In the genomic region with DNA sequence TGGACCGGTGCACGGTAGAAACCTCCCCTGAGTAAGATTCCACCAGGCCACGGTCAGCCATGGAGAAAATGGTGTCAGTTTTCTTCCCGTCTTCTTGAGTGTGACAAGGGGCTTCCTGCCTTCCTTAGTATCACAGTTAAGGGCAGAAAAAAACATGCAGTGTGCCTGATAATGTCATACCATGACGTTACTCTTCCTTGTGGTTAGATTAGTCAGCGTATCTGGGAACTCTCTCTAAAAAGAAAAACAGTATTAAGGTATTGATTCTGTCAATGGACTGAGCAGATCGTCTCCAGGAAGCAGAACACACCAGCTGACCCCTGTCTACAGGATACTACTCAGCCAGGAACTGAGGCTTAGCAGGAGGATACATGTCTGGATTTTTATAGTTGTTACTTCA, we compare ENCODE assay signal across 22 mouse cellular contexts. TPM values are rescaled to one million over a fixed set of nuclear protein-coding genes. Genes with fewer than 3 reads are reported as not detected.
A peak's percentile ranks its signal among the peaks of the same experiment; 100 is the strongest.
DNase-seq lines count a peak whose midpoint lies in the region; ATAC-seq lines count a peak whose summit lies in the region.
"Had no signal": no experiment of that assay in that cellular context is flagged by ENCODE, and none has a peak within 500 bp of the region (broad histone marks: within the 10 kb centered on the region; RNA-seq: fewer than 3 reads in every experiment).

No protein-coding gene starts in this region.

- ATAC-seq in heart, embryonic 16.5 days (replicated peaks; ENCODE audit: extremely low read depth, insufficient read depth, low FRiP score) = 0 out of 2 replicates have a peak, but pooled peaks have one; percentile 18
- peak; percentile 50 for ATAC-seq in liver, embryonic 12.5 days
- peak; percentile 69 for ATAC-seq in megakaryocyte-erythroid progenitor cell, adult 5-6 weeks (replicated peaks; ENCODE audit: low FRiP score, low TSS enrichment, poor library complexity, severe bottlenecking)
- ATAC-seq: CD4-positive, CD25-positive, alpha-beta regulatory T cell, adult 4 months; lung, postnatal 0 days; midbrain, embryonic 16.5 days had no signal

- H3K9me3 ChIP-seq in heart, embryonic 16.5 days (replicated peaks; ENCODE audit: control insufficient read depth, low read length) = no peaks in the 10 kb centered on the region
- no peaks in the 10 kb centered on the region for H3K9me3 ChIP-seq in liver, embryonic 12.5 days (replicated peaks)
- H3K9me3 ChIP-seq: embryonic facial prominence, embryonic 12.5 days; hindbrain, embryonic 15.5 days; limb, embryonic 10.5 days; liver, embryonic 15.5 days; stomach, embryonic 15.5 days had no signal

- no peak overlapping the region for H3K9ac ChIP-seq in heart, embryonic 16.5 days (ENCODE audit: low read length)
- H3K9ac ChIP-seq in liver, embryonic 12.5 days = no peak overlapping the region
- H3K9ac ChIP-seq: embryonic facial prominence, embryonic 12.5 days; hindbrain, embryonic 15.5 days; liver, embryonic 15.5 days; stomach, embryonic 15.5 days had no signal

- H3K4me3 ChIP-seq in heart, embryonic 16.5 days (ENCODE audit: low read length) = no peak overlapping the region
- no peak overlapping the region for H3K4me3 ChIP-seq in liver, embryonic 12.5 days
- H3K4me3 ChIP-seq: embryonic facial prominence, embryonic 12.5 days; hindbrain, embryonic 15.5 days; limb, embryonic 10.5 days; liver, embryonic 15.5 days; stomach, embryonic 15.5 days had no signal

- no peak overlapping the region for H3K27ac ChIP-seq in heart, embryonic 16.5 days (ENCODE audit: low read length)
- 0 out of 2 replicates have a peak overlapping the region, but pooled peaks have one; percentile 20 for H3K27ac ChIP-seq in liver, embryonic 12.5 days
- H3K27ac ChIP-seq: embryonic facial prominence, embryonic 12.5 days; hindbrain, embryonic 15.5 days; limb, embryonic 10.5 days; liver, embryonic 15.5 days; stomach, embryonic 15.5 days had no signal

- intact Hi-C loops in heart, postnatal 25 days (cut with DNase I) = no loop called here

- 43% methylated on average over 7 of the region's 7 CpGs for WGBS in heart, embryonic 16.5 days
- 14% methylated on average over 7 of the region's 7 CpGs for WGBS in liver, embryonic 12.5 days (ENCODE audit: insufficient replicate concordance)

- H3K36me3 ChIP-seq in heart, embryonic 16.5 days (ENCODE audit: control insufficient read depth, insufficient read depth) = no peaks in the 10 kb centered on the region
- H3K36me3 ChIP-seq in liver, embryonic 12.5 days = no peaks in the 10 kb centered on the region
- H3K36me3 ChIP-seq: embryonic facial prominence, embryonic 12.5 days; hindbrain, embryonic 15.5 days; liver, embryonic 15.5 days; stomach, embryonic 15.5 days had no signal

- no peaks in the 10 kb centered on the region for H3K27me3 ChIP-seq in heart, embryonic 16.5 days (ENCODE audit: control insufficient read depth, insufficient read depth, low read length)
- no peaks in the 10 kb centered on the region for H3K27me3 ChIP-seq in liver, embryonic 12.5 days (replicated peaks)
- H3K27me3 ChIP-seq: embryonic facial prominence, embryonic 12.5 days; hindbrain, embryonic 15.5 days; liver, embryonic 15.5 days; stomach, embryonic 15.5 days had no signal

- H3K4me1 ChIP-seq in heart, embryonic 16.5 days (ENCODE audit: control insufficient read depth, insufficient read depth, low read length) = no peaks in the 10 kb centered on the region
- H3K4me1 ChIP-seq in liver, embryonic 12.5 days = peaks cover 44% of the 10 kb centered on the region
- H3K4me1 ChIP-seq: hindbrain, embryonic 15.5 days; limb, embryonic 10.5 days; stomach, embryonic 15.5 days had no signal

- H3K4me2 ChIP-seq in heart, embryonic 16.5 days (ENCODE audit: low read depth, low read length) = no peak overlapping the region
- H3K4me2 ChIP-seq in liver, embryonic 12.5 days = peak overlapping the region; percentile 29; the same call in 1 of the 2 replicates
- H3K4me2 ChIP-seq: embryonic facial prominence, embryonic 12.5 days; hindbrain, embryonic 15.5 days; liver, embryonic 15.5 days; stomach, embryonic 15.5 days had no signal

- no peak for DNase-seq in heart, postnatal 25 days (ENCODE audit: low spot score)
- peak; percentile 30 for DNase-seq in 3T3-L1 (ENCODE audit: low read depth, low spot score)
- DNase-seq in layer of hippocampus, adult 9-11 months = no peak
- DNase-seq in cerebellum, postnatal 36 days = no peak
- DNase-seq: adrenal gland, adult 2 months; cerebellum, adult 11 months; cerebellum, postnatal 10 days; heart, postnatal 4 days; right cerebral cortex, adult 18-20 months; right cerebral cortex, postnatal 4 days; thymus, postnatal 25 days had no signal

RNA-seq across cellular contexts. Expression of a gene that starts 36.1 kb away (rescaled TPM):
- polyA plus RNA-seq in heart, embryonic 16.5 days (2015; fragmentation: Nextera tagmentation; extraction: Ambion mirVana) = 10.0 and 10.8 TPM in 2 replicates
- total RNA-seq in heart, postnatal 25 days (2021) = 10 to 100 TPM in 1 of 2 experiments, 1 to 10 TPM in 1; 9.9 to 12.4 TPM
- 9.2 and 9.5 TPM in 2 replicates for polyA plus RNA-seq in liver, embryonic 12.5 days (2016; fragmentation: Nextera tagmentation; extraction: Ambion mirVana)
- 20.3 and 23.7 TPM in 2 replicates for total RNA-seq in megakaryocyte-erythroid progenitor cell, adult 5-6 weeks (2014; fragmentation: Nextera tagmentation)
- 9.7 and 14.6 TPM in 2 replicates for total RNA-seq in megakaryocyte-erythroid progenitor cell, adult 5-6 weeks (2017)

RNA-seq across cellular contexts. Expression of a gene that starts 56.1 kb away (rescaled TPM):
- 10.2 and 10.7 TPM in 2 replicates for polyA plus RNA-seq in heart, embryonic 16.5 days (2015; fragmentation: Nextera tagmentation; extraction: Ambion mirVana)
- 1 to 10 TPM; 3.8 to 9.1 TPM for total RNA-seq in heart, postnatal 25 days (2021)
- 14.6 and 17.3 TPM in 2 replicates for polyA plus RNA-seq in liver, embryonic 12.5 days (2016; fragmentation: Nextera tagmentation; extraction: Ambion mirVana)
- 20.4 and 21.1 TPM in 2 replicates for total RNA-seq in megakaryocyte-erythroid progenitor cell, adult 5-6 weeks (2014; fragmentation: Nextera tagmentation)
- 30.9 and 41.8 TPM in 2 replicates for total RNA-seq in megakaryocyte-erythroid progenitor cell, adult 5-6 weeks (2017)

Comparison
In these comparisons a context has a peak if more than half of its experiments do, and no peak if none do; other contexts are left out.
1. ATAC-seq: peak in every context shown above with its lines; median percentile 69 in megakaryocyte-erythroid progenitor cell, adult 5-6 weeks; 50 in liver, embryonic 12.5 days; 18 in heart, embryonic 16.5 days.